Mouse (Mus musculus) granulocyte monocyte progenitor cell, adult 5-6 weeks (primary cell): Measurements from ENCODE around the gene Srsf1. TPM values are rescaled to one million over a fixed set of nuclear protein-coding genes. Genes with fewer than 3 reads are reported as not detected.
"Not testable (repeated sequence)": the region's sequence is repeated elsewhere in the genome, so short reads cannot be mapped to it uniquely, and the experiment has no call there.

Experiments
- ATAC-seq: replicated peaks from 2 replicates; pipeline ENCODE4 v1.8.0; 2016; ENCODE audit warnings: mild to moderate bottlenecking, moderate TSS enrichment, inconsistent platforms; ENCODE audit not compliant: poor library complexity, severe bottlenecking
- total RNA-seq, 2 experiments: library from RNA; stranded (forward) in 1 of 2; stranded (reverse) in 1 of 2; fragments of 200-712, 200-1000 nt in 1 of 2; fragments of >200 nt in 1 of 2; fragmentation: Nextera tagmentation in 1 of 2; gene quantifications; 2 replicates each; pipeline ENCODE4 v1.2.3; 2014 to 2017

Srsf1 gene
- total RNA-seq, 2 experiments from 2014 or later: 201 to 500 TPM

- no peak for ATAC-seq
Observed at GRCm38 (mm10) chr11:88037386-88037785, 9.8 kb upstream of the Srsf1 start.

- ATAC-seq: no peak
Observed at GRCm38 (mm10) chr11:88039066-88039465, 8.1 kb upstream of the Srsf1 start.

DNA sequence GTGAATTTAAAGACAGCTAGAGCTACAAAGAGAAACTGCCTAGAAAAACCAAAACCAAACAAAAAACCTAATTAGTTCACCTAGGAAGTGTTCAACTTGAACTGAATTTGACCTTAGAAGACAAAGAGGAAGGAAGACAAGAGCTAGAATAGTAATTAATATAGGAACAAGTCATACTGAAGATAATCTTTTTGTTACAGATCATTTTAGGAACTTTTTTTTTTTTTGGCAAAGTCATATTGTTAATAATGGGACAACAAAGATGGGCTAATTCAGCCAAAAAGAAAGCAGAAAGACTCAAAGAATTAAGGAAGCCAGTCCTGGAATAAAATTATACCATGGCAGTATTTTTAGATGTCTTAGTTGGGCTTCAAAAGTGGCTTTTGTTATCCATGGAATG lies 2.9 kb upstream of the Srsf1 start:
- ATAC-seq: no peak

- not testable (repeated sequence) for ATAC-seq
Observed at GRCm38 (mm10) chr11:88045159-88045558, 2.0 kb upstream of the Srsf1 start.

DNA sequence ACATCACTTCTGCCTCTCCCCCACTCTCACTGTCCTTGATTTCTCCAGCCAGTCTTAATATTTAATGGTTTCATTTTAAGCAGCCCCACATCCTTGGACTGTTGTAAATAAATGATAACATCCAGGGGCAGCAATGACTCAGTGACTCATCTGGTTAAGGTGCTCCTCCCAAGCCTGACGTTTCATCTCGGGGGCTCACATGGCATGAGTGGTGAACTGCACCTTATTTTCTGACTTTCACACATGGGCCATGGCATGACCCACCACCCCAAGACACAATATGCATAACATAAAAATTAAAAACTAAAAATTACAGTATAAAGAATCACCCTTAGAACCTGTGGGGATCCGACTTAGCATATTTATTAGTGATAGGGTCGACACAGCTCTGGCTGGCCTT lies 1.3 kb upstream of the Srsf1 start:
- ATAC-seq: no peak

DNA sequence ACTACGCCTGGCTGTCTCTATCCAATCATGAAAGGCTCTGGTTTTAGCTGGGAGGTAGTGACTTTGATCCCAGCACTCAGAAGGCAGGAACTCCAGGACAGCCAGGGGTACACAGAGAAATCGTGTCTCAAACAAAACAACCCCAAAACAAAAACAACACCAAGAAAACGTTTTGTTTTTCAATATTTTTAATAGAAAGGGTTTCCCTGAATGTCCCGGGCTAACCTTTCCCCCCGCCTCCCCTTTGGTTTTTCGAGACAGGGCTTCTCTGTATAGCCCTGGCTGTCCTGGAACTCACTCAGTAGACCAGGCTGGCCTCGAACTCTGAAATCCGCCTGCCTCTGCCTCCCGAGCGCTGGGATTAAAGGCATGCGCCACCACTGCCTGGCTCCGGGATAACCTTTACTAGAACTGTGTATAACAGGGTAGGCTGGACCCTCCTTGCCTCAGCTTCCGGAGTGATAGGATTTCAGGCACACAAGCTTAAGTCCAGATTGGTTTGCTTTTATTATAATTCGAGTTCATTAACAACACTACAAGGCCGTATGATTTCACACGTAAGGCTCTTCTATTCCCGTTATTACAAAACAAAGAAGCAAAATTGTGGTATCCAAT lies 743 bp upstream of the Srsf1 start:
- ATAC-seq: no peak

- peak; percentile 57 for ATAC-seq
Observed at GRCm38 (mm10) chr11:88047871-88048531, 828 bp downstream of the Srsf1 start.

- no peak for ATAC-seq
Observed at GRCm38 (mm10) chr11:88048961-88049670, 1.9 kb downstream of the Srsf1 start.

DNA sequence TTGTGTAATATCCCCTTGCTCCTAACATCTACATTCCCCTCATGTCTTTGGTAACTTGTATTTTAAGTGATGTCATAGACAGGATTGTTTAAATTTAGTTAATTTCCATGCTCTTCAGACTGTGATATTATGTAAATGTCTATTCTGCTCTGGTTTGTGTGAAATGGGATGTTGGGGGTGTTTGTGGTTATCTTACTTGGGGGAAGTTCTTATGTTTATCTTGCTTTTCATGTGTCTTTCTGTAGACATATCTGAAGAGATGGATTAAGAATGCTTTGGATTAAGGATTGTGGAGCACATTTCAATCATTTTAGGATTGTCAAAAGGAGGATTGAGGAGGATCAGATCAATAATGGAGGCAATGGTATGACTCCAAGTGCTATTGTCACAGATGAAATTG lies 2.6 kb downstream of the Srsf1 start:
- no peak for ATAC-seq

DNA sequence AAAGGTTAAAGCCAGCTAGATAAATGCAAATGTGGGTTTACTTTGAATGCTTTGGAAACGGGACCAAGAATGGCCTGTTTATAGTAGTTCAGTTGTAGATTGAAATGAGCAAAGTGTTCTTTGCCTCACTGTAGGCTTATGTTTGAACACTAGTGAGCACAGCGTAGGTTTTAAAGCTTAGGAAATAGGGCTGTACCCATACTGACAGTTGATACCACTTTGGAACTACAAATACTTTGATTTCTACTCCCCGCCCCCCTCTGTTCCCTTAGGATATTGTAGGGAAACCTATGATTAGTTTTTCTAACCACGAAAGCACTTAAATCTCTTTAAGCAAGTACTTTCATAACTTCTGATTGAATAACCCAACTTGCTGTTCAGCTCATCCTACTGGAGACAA lies 5.5 kb downstream of the Srsf1 start:
- ATAC-seq: no peak

DNA sequence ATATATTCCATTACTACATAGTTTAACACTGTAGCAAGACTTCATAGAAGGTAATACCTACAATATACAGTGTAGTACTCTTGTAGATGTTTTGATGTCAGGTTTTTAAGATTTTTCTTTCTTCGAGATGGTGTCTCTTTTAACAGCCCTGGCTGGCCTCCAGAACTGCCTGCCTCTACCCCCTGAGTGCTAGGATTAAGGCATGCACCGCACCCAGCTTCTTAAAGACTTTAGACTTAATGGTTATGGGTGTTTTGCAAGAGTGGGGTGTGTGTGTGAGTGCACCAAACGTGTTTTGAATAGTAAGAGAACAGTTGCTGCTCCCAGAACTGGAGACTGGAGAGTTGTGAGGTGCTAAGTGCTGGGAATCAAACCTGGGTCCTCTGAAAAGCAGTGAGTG lies 6.6 kb downstream of the Srsf1 start:
- ATAC-seq: no peak

GRCm38 (mm10) chr11:88054589-88054988 lies 7.4 kb downstream of the Srsf1 start:
- ATAC-seq: 0 out of 2 replicates have a peak, but pooled peaks have one; percentile 26

DNA sequence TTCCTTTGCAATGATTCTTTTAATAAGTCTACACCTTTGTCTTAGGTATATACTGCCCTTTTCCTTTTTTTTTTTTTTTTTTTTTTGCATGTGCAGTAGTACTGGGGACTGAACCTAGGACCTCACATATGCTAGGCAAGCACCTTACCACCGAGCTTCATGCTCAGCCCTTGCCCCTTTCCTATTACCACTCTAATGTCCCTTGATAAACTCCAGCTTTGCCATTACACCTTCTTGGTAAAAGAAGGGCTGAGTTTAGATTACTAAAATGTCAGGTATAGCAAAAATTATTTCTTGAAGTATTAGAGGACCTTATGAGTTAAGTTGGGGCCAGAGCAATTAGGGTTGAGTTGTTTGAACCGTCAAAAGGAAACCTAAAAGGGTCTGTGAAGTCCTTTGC lies 8.6 kb downstream of the Srsf1 start:
- no peak for ATAC-seq

- ATAC-seq: no peak
Observed at GRCm38 (mm10) chr11:88057788-88058187, 10.6 kb downstream of the Srsf1 start.

DNA sequence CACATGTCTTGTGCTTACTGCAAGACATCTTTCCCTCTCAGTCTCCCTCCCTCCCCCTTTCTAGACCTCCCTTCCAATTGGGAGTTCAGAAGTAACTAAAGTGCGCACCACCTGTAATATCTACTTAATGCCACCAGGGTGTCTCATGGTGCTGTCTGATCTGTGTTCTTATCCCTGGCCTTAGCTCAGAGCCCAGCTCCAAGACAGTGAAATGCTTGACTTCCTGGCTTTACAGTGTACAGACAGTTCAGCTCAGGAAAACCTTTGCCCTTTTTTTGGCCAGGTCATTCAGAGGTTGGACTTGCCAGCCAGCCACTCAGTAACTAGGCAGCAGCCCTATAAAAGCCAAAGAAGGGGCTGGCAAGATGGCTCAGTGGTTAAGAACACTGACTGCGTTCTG lies 12.0 kb downstream of the Srsf1 start:
- ATAC-seq: peak; percentile 87

DNA sequence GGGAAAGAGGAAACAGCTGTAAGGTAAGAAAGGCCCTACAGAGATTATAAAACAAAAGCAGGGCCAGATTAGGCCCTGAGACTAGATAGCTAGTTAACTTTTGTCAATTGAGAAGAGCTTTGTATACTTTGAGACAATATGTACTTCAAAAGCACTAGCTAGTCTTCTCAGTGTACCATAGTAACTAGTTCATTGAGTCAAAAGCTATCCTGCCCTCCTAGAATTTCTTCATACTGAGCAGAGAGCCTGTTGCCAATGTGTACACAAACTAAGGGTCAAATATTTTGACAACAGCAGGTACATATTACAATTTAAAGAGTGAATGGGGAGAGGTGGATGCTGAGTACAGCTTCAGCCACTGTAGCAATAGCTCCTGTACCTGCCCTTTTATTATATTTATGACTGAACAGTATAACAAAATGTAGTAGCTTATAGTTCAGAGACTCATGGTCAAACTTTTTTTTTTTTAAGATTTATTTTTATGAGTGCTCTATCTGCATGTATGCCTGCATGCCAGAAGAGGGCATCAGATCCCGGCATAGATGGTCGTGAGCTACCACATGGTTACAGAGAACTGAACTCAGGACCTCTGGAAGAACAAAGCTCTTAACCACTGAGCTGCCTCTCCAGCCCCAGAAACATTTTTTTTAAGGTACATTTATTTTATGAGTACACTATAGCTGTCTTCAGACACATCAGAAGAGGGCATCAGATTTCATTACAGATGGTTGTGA lies 14.9 kb downstream of the Srsf1 start:
- ATAC-seq: no peak

GRCm38 (mm10) chr11:88065732-88066131 lies 18.6 kb downstream of the Srsf1 start:
- no peak for ATAC-seq

DNA sequence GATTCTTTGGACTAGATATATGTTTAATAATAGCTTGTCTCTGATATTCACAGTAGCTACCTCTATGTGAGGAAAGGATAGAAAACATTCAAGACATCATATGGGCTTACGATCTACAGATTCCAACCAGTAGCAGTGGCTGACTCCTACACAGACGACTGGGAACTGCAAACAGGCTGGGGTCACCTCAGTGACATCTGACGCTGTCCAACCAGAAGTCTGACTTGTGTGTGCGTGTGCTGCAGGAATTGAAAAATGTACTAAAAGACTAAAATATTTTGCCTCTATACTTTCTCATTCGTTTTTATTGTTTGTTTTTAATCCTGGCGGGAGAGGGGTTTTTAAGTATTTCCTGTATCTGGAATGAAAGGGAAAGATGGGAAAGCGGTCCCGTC lies 20.0 kb downstream of the Srsf1 start:
- ATAC-seq: no peak

DNA sequence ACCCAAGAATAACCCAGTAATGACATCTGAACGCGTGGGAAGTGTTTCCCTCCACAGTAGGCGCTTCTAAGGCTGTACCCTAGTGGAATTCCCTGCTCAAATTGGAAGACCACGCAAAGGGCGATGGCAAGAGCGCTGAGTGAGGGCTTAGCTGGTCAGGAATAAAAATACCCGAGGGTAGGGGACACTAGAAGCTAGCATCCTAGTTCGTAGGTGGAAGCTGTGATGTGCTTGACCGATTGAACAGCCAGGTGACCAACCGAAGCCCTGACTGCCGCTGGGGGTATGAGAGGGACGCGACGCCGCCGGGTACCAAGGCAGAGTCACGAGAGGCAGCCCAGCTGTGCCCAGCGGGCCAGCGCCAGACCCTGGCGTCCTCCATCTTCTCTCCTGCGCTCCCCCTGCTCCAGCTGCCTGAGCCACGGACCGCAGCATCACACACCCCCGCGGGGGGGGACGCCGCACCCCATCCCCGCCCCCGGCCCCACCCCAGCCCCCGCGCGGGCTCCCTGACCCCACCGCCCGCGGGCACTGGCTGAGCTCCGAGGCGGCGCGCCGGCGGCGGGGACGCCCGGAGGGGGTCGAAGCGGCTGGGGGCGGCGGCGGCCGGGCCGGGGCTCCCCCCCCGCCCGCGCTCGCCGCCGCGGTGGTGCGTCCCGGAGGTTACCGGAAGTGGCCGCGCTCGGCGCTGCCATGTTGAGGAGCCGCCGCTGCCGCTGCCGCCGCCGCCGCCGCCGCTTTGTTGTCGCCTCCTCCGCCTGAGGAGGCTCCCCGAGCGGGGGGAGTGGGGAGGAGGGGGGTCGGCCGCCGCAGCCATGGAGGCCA lies 20.6 kb downstream of the Srsf1 start, which contains the start of gene Vezf1:
Gene Vezf1 (plus strand): TSS at position 694 of the 825 bp plus-strand sequence.
- ATAC-seq: peak; percentile 69
